8 mouse cellular contexts compared by ENCODE assay signal in genomic region chr9:31914871-31915270, GRCm38 (mm10). TPM values are rescaled to one million over a fixed set of nuclear protein-coding genes. Genes with fewer than 3 reads are reported as not detected.
DNase-seq lines count a peak whose midpoint lies in the region; ATAC-seq and TF ChIP-seq lines count a peak whose summit lies in the region.

No protein-coding gene starts in this region.

- H3K27ac ChIP-seq in heart, adult 2 months: no peak overlapping the region
- no peak overlapping the region for H3K27ac ChIP-seq in embryonic facial prominence, embryonic 12.5 days
- H3K27ac ChIP-seq in hindbrain, embryonic 13.5 days: no peak overlapping the region
- no peak overlapping the region for H3K27ac ChIP-seq in midbrain, embryonic 16.5 days (ENCODE audit: low read length)

- no peak overlapping the region for H3K9ac ChIP-seq in heart, adult 2 months (ENCODE audit: low read depth, low read length)
- H3K9ac ChIP-seq in embryonic facial prominence, embryonic 12.5 days: peak overlapping the region; percentile 19; the same call in 1 of the 2 replicates
- no peak overlapping the region for H3K9ac ChIP-seq in hindbrain, embryonic 13.5 days
- H3K9ac ChIP-seq in midbrain, embryonic 16.5 days (ENCODE audit: low read depth, low read length): 0 out of 2 replicates have a peak overlapping the region, but pooled peaks have one; percentile 10

- H3K36me3 ChIP-seq in heart, adult 2 months (ENCODE audit: control insufficient read depth, insufficient read depth, low read length): no peaks in the 10 kb centered on the region
- no peaks in the 10 kb centered on the region for H3K36me3 ChIP-seq in embryonic facial prominence, embryonic 12.5 days
- no peaks in the 10 kb centered on the region for H3K36me3 ChIP-seq in hindbrain, embryonic 13.5 days
- no peaks in the 10 kb centered on the region for H3K36me3 ChIP-seq in midbrain, embryonic 16.5 days (ENCODE audit: control insufficient read depth, insufficient read depth, low read length)

- no peaks in the 10 kb centered on the region for H3K79me2 ChIP-seq in heart, adult 2 months (replicated peaks; ENCODE audit: control insufficient read depth, insufficient read depth, low read length)

- H3K9me3 ChIP-seq in embryonic facial prominence, embryonic 12.5 days: no peaks in the 10 kb centered on the region
- no peaks in the 10 kb centered on the region for H3K9me3 ChIP-seq in hindbrain, embryonic 13.5 days
- H3K9me3 ChIP-seq in midbrain, embryonic 16.5 days (replicated peaks; ENCODE audit: control insufficient read depth, low read length, poor library complexity, severe bottlenecking): no peaks in the 10 kb centered on the region

- no peak for TF ChIP-seq POLR2A in heart, adult 2 months (IDR thresholded peaks at IDR 0.05; ENCODE audit: insufficient read depth, low read depth, low read length)

- no peak for ATAC-seq in embryonic facial prominence, embryonic 12.5 days (ENCODE audit: insufficient number of reproducible peaks, insufficient read depth, low FRiP score, low TSS enrichment)
- ATAC-seq in hindbrain, embryonic 13.5 days (ENCODE audit: low FRiP score): peak; percentile 60
- ATAC-seq in midbrain, embryonic 16.5 days: peak; percentile 49; the same call in 1 of the 2 replicates

- no peak for TF ChIP-seq CTCF in heart, adult 2 months (IDR thresholded peaks at IDR 0.05)

- DNase-seq in heart, adult 2 months: peak in 1 of 2 experiments; percentile 21
- no peak for DNase-seq in heart, adult 8-10 months (ENCODE audit: low spot score)
- DNase-seq in ES-CJ7 (ENCODE audit: low read depth, low spot score): peak; percentile 49
- no peak for DNase-seq in natural killer cell, adult 2 months (ENCODE audit: low spot score in 2 of 2)
- no peak for DNase-seq in spleen, adult 18-20 months

- intact Hi-C loops in heart, adult 2 months (cut with DNase I): no loop called here

- H3K27me3 ChIP-seq in heart, adult 2 months (ENCODE audit: control insufficient read depth, insufficient read depth, low read length): peaks cover 18% of the 10 kb centered on the region
- peaks cover 91% of the 10 kb centered on the region for H3K27me3 ChIP-seq in embryonic facial prominence, embryonic 12.5 days
- H3K27me3 ChIP-seq in hindbrain, embryonic 13.5 days: peaks cover 96% of the 10 kb centered on the region
- peaks cover 76% of the 10 kb centered on the region for H3K27me3 ChIP-seq in midbrain, embryonic 16.5 days (ENCODE audit: control insufficient read depth, insufficient read depth, low read depth, low read length)

- peak overlapping the region; percentile 16; the same call in 1 of the 2 replicates for H3K4me3 ChIP-seq in heart, adult 2 months
- peak overlapping the region; percentile 52 for H3K4me3 ChIP-seq in embryonic facial prominence, embryonic 12.5 days
- H3K4me3 ChIP-seq in hindbrain, embryonic 13.5 days: peak overlapping the region; percentile 61
- H3K4me3 ChIP-seq in midbrain, embryonic 16.5 days (ENCODE audit: low read depth, low read length): peak overlapping the region; percentile 51

- H3K4me2 ChIP-seq in embryonic facial prominence, embryonic 12.5 days (replicated peaks): peak overlapping the region; percentile 99
- peak overlapping the region; percentile 99 for H3K4me2 ChIP-seq in hindbrain, embryonic 13.5 days
- H3K4me2 ChIP-seq in midbrain, embryonic 16.5 days (ENCODE audit: low read length): peak overlapping the region; percentile 85

- no peaks in the 10 kb centered on the region for H3K4me1 ChIP-seq in heart, adult 2 months (ENCODE audit: control insufficient read depth, insufficient read depth, low read length)
- peaks cover 19% of the 10 kb centered on the region for H3K4me1 ChIP-seq in embryonic facial prominence, embryonic 12.5 days
- H3K4me1 ChIP-seq in hindbrain, embryonic 13.5 days (replicated peaks): peaks cover 28% of the 10 kb centered on the region
- peaks cover 20% of the 10 kb centered on the region for H3K4me1 ChIP-seq in midbrain, embryonic 16.5 days (ENCODE audit: control insufficient read depth, insufficient read depth, low read length)

- 1% methylated on average over 34 of the region's 34 CpGs for WGBS in heart, adult 2 months
- WGBS in embryonic facial prominence, embryonic 12.5 days: under 1% methylated on average over 34 of the region's 34 CpGs
- WGBS in hindbrain, embryonic 13.5 days: under 1% methylated on average over 34 of the region's 34 CpGs
- WGBS in midbrain, embryonic 16.5 days: under 1% methylated on average over 34 of the region's 34 CpGs

- TF ChIP-seq EP300 in heart, adult 2 months (IDR thresholded peaks at IDR 0.05; ENCODE audit: insufficient read depth, low read depth, low read length): no peak

RNA-seq across cellular contexts. Expression of gene Barx2, which starts 1.6 kb away (rescaled TPM):
- total RNA-seq in heart, adult 2 months (2021): under 1 TPM; 0.13 to 0.36 TPM
- polyA plus RNA-seq in heart, adult 2 months (2012; rRNA removed): 0.04 TPM in 1 of 2 replicates, not detected in the other
- total RNA-seq in heart, adult 8-10 months (2022): under 1 TPM in 3 of 4 experiments, not detected in 1; 0.16 to 0.35 (median 0.17) TPM
- 1.1 and 1.8 TPM in 2 replicates for polyA plus RNA-seq in embryonic facial prominence, embryonic 12.5 days (2016; fragmentation: Nextera tagmentation; extraction: Ambion mirVana)
- polyA plus RNA-seq in hindbrain, embryonic 13.5 days (2015; fragmentation: Nextera tagmentation; extraction: Ambion mirVana): not detected in 2 replicates
- polyA plus RNA-seq in midbrain, embryonic 16.5 days (2015; fragmentation: Nextera tagmentation; extraction: Ambion mirVana): 0.17 and 0.26 TPM in 2 replicates

Comparison
In these comparisons a context has a peak if more than half of its experiments do, and no peak if none do; other contexts are left out.
1. H3K9ac ChIP-seq: peak in embryonic facial prominence, embryonic 12.5 days (single experiment) and midbrain, embryonic 16.5 days (single experiment); none in heart, adult 2 months (single experiment) and hindbrain, embryonic 13.5 days (single experiment).
2. Peak in every context shown above with its lines, with median percentiles within 50 percentile points of each other: H3K4me3 ChIP-seq and H3K4me2 ChIP-seq.